Mouse (Mus musculus) liver, embryonic 14.5 days (tissue): ENCODE results near the gene Ralgps1.

Experiments
- CTCF ChIP-seq: IDR thresholded peaks from 2 replicates; pipeline ENCODE4 v1.5.1; 2016; ENCODE audit warnings: antibody characterized with exemption, low read depth, control low read depth
- EP300 ChIP-seq: IDR thresholded peaks from 2 replicates; pipeline ENCODE4 v1.6.1; 2016; ENCODE audit warnings: antibody characterized with exemption, low read depth

DNA sequence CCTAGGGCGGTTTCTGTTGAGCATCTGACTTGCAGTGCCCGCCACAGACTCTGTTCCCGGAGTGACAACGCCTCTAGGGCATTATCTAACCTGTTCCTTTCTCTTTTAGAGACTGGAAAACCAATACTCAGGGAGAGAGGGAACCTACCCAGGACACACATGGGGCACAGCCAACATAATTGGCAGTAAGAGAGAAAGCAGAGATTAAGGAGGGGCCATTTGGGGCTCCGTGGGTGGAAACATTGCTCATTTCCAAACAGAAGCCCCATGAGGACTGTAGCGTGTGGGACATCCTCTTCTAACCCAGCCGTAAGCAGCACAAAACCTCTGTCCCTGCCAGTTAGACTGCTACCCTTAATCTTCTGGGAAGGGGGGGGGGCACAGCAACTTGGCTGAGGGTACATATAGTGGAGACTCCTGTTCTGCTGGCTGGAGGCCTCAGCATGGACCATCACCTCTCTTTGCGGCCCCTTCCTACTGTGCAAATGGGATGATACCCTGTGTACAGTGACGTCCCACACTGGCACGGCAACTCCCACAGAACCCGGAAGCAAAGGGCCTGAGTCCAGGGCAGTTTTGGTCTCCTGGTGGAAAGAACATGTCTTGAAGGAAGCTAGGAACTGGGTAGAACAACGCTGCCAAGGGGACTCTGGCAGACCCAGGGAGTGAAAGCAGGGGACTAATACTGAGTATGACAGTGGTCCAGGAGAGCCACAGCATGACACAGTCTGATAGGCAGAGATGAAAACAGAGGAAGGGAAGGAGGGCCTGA, 96.4 kb downstream of the Ralgps1 start:
- no peak for TF ChIP-seq CTCF
- no peak for TF ChIP-seq EP300
